Mouse (Mus musculus) embryonic fibroblast, embryonic 13.5 days (primary cell): ENCODE measurements at regions not wholly inside any gene's neighbourhood (a gene's known extent, or its start where the extent isn't known, plus 50 kb on each side); places are given as distances from the start of the nearest gene placed in this dataset.

Source experiments
- CTCF ChIP-seq: IDR thresholded peaks from 2 replicates; pipeline ENCODE4 v1.5.1; 2011; ENCODE audit warnings: mild to moderate bottlenecking, control low read depth, low read length, moderate library complexity, borderline replicate concordance; ENCODE audit not compliant: insufficient read depth
- POLR2A ChIP-seq: IDR thresholded peaks from 2 replicates; pipeline ENCODE4 v1.6.1; 2011; ENCODE audit warnings: low read depth, mild to moderate bottlenecking, control low read depth, low read length, moderate library complexity

DNA sequence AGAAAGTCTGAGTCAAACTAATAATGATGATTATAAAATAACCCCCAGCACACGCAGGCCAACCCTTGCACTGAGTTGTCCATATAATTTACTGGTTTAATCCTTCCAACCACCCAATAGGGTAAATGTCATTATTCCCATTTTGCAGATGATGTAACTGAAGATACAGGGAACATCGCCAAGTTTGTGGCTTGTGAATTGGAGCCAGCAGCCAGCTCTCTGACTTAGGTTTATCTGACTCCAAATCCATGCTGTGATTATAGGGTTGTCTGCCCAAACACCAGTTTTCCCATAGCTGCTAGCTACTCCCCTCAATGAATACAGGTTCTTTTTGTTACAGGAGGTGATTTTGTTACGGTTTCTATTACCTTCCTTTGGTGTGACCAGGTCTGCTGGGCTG lies 451.3 kb upstream of the Jarid2 start:
- TF ChIP-seq POLR2A: no peak
- TF ChIP-seq CTCF: no peak
